Mouse (Mus musculus): ENCODE results near the gene Nid1. TPM values are rescaled to one million over a fixed set of nuclear protein-coding genes. Genes with fewer than 3 reads are reported as not detected.
"Not testable (repeated sequence)": the region's sequence is repeated elsewhere in the genome, so short reads cannot be mapped to it uniquely, and the experiment has no call there.

The Nid1 gene
- total RNA-seq (2021): 1 to 10 TPM; 5.4 to 7.7 TPM

DNA sequence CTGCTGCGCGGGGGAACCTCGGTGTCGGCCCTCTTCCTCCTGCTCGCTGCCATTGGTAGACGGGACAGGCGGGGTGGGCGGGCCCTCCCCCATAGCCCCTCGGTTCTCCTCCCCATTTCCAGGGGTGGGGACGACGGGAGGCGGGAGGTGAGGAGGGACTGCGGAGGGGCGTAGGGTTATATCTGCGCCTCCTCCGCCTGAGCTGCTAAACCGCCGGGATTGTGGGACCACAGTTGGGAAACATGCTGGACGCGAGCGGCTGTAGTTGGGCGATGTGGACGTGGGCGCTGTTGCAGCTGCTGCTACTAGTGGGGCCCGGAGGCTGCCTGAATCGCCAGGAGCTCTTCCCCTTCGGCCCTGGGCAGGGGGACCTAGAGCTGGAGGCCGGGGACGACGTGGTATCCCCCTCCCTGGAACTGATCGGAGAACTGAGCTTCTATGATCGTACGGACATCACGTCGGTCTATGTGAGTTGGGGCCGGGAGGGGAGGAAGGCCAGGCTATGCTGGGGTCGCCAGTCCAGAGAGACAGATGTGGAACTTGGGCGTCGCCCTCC is at the start of gene Nid1:
Nid1 (plus strand) TSS at position 92 of the 556 bp plus-strand sequence.
- intact Hi-C loops (cut with DNase I); DNase-seq (ENCODE audit: low spot score in 2 of 2): not testable (repeated sequence)

DNA sequence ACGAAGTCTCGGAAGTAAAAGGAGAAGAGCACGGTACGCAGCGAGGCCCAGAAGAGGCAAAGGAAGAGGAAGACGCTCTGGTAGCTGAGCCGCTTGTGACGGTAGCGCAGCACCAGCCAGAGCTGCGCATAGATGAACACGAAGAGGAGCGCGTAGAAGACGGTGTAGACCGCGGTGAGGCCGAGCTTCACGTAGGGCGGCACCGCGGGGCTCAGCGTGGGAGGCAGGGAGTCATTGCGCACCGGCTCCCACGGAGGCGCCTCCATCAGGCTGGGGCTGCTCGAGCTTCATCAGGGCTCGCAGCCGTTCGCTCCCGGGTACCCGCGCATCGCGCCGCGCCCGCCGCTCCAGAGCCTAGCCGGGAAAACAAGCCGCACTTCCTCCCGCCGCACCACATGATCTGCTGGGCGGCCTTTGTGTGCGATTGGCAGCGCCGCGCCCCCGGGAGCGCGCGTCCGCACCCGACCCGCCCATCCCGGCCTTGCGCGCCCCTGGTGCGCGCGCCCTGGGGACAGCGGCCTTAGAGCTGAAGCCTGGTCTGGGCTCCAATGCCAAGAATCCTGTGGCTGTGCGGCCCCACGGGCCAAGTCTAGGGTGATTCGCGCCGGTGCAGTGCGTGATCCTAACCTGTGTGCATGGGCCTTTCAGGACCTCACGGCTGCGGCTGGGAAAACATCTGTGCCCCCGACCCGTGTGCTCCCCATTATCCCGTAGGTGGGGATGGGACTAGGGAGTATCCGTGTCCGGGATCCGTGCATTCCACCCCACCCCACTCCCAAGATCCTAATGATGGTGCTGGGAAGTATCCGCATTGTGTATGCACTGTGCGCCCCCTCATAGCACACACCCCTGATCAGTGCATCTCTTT is 43.9 kb upstream of the Nid1 start, which contains the start of gene Gpr137b:
Gpr137b (minus strand) TSS at position 787 of the 868 bp plus-strand sequence.
- DNase-seq (ENCODE audit: low spot score in 2 of 2): peak; percentile 72 to 76
- intact Hi-C loops (cut with DNase I): not testable (repeated sequence)

DNA sequence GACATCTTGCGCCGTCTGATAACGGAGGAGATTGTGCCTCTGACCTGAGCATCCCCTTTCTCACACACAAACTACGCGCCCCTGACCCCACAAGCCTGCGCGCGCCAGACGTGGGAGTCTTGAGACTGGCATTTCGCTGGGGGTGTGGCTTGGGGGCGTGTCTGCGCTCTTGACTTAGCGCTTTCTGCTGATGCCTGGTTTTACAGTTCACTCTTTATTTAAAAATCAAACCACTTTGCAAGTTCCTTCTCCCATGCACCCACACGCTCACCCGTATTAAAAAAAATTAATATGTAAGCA is 43.3 kb upstream of the Nid1 start:
- intact Hi-C loops (cut with DNase I); DNase-seq (ENCODE audit: low spot score in 2 of 2): not testable (repeated sequence)

DNA sequence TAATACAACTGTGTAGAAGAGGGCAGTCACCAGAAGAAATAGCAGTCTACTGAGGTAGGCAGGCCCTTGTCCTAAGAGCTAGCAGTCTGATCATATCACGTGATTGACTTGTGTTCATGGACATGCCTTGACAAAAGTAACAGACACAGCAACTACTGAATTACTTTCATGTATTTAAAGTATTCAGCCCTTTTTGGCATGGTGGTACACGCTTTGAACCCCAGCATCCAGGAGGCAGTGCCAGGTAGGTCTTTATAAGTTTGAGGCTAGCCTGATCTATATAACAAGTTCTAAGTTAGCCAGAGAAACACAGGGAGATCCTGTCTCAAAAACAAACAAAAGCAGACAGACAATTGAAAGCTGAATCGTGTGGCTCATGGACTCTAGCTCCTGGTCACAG is 36.5 kb upstream of the Nid1 start:
- intact Hi-C loops (cut with DNase I); DNase-seq (ENCODE audit: low spot score in 2 of 2): not testable (repeated sequence)

DNA sequence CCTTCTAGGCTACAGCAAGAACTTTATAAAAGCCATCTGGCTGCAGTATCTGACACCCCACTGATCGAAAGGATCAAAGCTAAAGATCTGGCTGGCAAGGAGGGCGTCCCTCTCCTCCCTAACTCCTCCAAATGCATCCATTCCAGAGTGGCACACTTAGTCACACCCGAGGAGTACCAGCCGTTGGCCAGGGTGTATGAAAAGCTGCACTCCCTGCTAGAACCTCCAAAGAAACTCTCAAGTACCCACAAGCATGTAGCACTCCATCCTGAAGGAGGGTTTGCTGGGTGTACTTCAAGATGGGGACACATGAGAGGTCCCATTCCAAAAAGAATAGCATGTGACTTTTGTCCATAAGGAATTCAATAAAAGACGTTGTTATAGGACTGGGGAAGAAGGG is 34.5 kb upstream of the Nid1 start:
- intact Hi-C loops (cut with DNase I); DNase-seq (ENCODE audit: low spot score in 2 of 2): not testable (repeated sequence)

DNA sequence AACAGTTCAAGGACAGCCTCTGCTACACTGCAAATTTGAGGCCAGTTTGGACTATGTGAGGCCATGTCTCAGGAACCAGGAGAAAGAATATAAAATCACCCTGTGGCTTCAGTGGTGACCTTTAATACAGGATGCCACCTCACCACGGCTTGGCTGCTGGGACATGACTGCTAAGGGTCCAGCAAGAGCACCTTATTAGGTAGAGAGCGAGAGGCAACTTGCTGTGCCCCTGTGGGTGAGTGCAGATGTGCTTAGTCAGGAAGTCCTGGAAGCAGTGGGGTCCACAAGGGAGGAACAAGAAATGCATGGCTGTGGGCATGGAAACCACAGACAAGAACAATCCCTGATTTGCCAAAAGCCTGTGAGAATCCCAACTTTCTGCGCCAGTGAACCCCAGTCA is 34.0 kb upstream of the Nid1 start:
- intact Hi-C loops (cut with DNase I); DNase-seq (ENCODE audit: low spot score in 2 of 2): not testable (repeated sequence)

DNA sequence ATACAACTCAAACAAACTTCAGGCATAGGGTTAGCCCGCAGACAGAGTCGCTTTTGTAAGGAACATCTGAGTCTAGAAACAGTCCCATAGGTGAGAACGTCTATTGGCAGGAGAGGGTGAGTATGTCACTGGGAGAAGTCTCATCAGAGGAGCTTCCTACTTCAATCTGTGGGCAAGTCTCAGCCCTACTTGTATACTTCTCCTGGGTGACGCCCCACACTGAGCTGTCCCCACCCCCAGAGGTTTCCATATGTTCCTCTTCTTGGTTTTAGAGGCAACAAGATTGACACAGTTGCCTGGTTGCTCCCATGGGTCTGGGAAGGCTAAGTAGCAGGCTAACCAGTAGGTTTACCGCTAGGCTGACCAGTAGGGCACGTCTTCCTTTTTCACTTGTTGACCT is 33.5 kb upstream of the Nid1 start:
- DNase-seq (ENCODE audit: low spot score in 2 of 2); intact Hi-C loops (cut with DNase I): not testable (repeated sequence)

DNA sequence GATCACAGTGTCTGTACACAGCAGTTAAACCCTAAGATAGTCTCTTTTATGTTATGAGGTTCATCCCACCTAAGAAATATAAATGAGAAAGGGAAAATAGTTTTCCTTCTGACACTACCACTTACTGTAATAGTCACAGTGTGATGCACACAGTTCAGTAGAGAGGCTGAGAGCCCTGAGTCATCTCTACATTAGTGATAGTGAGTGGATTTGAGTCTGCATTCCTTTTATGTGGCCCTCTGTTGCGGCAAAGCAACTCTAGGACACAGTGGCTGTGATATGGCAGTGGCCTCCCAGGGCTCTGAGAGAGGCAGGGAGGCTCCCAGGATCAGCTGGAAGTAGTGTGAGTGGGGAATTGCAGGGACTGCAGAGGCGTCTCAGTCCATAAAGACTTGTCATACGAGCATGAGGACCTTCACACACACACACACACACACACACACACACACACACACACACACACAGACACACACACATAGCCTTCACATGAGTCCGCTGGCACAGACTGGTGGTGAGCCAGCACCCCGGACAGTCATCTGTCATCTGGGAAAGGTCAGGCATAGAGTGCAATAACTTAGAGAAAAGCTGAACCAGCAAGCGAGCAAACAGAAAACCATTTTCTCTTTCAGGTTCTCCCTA is 32.7 kb upstream of the Nid1 start:
- DNase-seq (ENCODE audit: low spot score in 2 of 2); intact Hi-C loops (cut with DNase I): not testable (repeated sequence)

DNA sequence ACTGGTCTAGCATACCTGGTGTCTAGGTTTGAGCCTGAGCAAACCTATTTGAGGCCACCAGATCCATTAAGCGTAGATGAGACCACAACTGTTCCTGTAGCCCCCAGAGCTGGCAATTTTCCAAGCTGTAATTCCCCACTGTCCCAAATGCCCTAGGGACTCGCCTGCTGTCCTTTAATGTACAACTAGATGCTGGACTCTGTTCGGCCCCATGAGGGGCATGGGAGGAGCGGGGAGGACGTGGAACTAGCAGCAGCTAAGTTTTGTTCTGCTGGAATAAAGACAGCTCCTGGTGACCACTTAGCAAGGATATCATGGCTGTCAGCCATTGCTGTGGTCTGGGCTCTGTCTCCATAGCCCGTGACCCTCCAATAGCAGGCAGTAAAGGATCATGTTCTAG is 31.8 kb upstream of the Nid1 start:
- intact Hi-C loops (cut with DNase I); DNase-seq (ENCODE audit: low spot score in 2 of 2): not testable (repeated sequence)

DNA sequence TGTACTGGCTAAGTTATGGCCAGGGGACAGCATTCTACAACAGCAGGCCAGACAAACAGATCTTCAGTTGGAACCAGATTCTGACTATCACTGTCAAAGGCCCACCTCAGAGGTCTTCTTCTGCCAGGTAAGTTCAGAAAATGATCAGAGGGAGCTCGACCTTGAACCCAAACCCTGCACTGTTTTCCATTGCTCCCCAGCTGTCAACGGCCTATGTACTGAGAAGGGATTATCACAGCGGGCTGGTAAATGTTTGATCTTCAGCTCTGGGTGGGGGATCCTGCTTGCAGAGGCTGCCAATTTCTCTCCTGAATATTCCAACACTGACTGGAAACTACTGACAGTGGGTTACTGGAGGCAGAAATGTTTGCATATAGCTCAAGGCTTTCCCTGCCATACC is 23.1 kb upstream of the Nid1 start:
- no peak for DNase-seq (ENCODE audit: low spot score in 2 of 2)
- intact Hi-C loops (cut with DNase I): loop anchor here (10.0 kb wide), 2 partner anchors 169 to 739 kb away; no protein-coding TSS in a partner anchor

DNA sequence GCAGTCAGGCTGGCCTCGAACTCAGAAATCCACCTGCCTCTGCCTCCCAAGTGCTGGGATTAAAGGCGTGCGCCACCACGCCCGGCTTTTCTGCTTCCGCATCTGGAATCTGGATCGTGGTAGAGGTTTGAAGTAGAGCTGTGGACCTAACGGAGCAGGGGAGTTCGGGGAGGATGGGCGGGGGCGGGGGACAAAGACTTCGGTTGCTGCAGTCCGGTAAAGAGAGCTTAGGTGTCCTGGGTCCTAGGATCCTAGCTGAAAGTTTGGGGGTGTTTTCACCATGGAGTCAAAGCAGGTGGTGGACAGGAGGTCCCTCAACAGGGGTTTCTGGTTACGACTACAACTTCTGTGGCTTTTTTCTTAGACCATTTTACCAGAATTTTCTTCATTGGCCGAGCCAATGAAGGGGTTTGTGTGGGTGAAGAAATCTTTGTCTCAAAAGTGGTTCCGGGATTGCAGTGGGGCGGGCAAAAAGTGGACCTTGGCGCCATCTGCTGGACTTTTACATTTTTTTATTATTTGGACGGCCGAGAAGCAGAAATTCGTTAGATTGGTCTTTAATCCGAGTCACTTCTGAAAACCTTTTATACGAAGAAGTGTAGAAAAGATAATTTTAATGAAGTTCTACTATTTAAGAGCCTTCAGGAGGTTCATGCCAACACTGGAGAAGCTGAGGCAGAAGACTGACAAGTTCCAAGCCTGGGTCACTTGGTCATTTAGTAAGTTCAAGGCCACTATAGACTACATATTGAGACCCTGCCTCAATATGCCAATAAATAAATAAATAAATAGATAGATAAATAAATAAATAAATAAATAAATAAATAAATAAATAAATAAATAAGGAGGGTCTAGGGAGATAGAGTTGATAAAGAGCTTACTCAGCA is 22.0 kb upstream of the Nid1 start:
- DNase-seq (ENCODE audit: low spot score in 2 of 2): peak; percentile 28 to 49
- intact Hi-C loops (cut with DNase I): loop anchor here (5.0 to 10.0 kb wide), 3 partner anchors 171 to 943 kb away; no protein-coding TSS in a partner anchor

DNA sequence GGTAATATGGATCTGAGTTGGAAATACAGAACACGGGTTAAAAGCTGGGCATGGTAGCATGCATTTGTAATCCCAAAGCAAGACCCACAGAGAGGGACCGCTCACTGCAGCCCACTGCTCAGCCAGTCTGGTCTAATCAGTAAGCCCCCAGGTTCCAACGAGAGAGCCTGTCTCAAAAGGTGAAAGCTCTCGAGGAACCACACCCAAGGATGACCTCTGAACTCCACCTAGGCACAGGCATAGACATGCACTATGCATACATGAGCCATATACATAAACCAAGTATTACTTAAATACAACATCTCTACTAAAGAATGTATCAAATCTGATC is 21.4 kb upstream of the Nid1 start:
- intact Hi-C loops (cut with DNase I): loop anchor here (5.0 to 10.0 kb wide), 3 partner anchors 171 to 944 kb away; no protein-coding TSS in a partner anchor

DNA sequence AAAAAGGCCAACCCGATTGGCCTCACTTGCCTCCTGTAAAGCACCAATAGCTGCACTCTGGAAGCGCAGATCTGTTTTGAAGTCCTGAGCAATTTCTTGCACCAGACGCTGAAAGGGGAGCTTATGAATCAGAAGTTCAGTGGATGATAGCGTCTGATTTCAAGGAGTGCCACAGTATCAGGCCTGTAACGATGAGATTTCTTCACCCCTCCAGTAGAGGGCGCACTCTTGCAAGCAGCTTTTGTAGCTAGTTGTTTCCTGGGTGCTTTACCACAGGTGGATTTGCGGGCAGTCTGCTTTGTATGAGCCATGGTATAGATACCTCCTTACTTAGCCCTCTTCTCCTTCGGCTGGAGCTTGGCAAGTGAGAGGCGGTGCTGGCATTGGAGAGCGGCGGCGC is 18.5 kb upstream of the Nid1 start:
- intact Hi-C loops (cut with DNase I): loop anchor here (5.0 to 10.0 kb wide), 3 partner anchors 174 to 947 kb away; no protein-coding TSS in a partner anchor
- DNase-seq (ENCODE audit: low spot score in 2 of 2): not testable (repeated sequence)

More for the DNA sequence above, 21.4 kb upstream of the Nid1 start:
- DNase-seq (ENCODE audit: low spot score in 2 of 2): not testable (repeated sequence)

DNA sequence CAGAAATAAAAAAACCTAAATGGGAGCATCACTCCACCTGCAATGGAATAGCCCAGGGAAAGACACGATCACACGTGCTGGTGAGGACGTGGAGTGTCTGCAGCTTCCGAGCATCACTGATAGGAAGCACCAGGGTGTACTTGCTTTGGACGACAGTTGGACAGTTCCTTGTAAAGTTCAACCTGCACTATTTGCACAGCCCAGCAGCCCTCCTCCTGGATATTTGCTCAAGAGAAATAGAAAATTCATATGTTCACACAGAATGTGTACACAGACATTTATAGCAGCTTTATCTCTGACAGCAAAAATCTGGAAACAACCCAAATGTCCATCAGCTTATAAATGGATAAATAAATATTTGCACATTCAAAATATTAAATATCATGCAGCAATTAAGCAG is 14.1 kb upstream of the Nid1 start:
- DNase-seq (ENCODE audit: low spot score in 2 of 2); intact Hi-C loops (cut with DNase I): not testable (repeated sequence)

DNA sequence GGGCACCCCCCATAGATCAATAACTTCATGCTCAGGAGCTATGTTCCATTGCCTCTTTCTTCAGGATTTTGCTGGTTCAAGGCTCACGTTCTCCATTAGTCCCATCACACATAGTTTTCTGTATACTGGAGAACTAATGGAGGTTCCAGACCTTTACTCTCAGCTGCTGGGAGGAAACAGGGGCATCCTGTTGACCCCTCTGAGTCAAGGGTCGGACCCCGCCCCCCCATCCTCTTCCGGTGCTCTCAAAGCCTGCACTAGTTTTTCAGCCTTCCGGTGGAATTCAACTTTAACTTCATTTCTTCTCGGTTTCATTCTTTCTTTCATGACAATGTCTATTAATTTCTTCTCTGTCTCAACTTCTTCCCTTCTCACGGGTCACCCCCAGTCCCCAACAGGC is 1.2 kb upstream of the Nid1 start:
- intact Hi-C loops (cut with DNase I); DNase-seq (ENCODE audit: low spot score in 2 of 2): not testable (repeated sequence)

DNA sequence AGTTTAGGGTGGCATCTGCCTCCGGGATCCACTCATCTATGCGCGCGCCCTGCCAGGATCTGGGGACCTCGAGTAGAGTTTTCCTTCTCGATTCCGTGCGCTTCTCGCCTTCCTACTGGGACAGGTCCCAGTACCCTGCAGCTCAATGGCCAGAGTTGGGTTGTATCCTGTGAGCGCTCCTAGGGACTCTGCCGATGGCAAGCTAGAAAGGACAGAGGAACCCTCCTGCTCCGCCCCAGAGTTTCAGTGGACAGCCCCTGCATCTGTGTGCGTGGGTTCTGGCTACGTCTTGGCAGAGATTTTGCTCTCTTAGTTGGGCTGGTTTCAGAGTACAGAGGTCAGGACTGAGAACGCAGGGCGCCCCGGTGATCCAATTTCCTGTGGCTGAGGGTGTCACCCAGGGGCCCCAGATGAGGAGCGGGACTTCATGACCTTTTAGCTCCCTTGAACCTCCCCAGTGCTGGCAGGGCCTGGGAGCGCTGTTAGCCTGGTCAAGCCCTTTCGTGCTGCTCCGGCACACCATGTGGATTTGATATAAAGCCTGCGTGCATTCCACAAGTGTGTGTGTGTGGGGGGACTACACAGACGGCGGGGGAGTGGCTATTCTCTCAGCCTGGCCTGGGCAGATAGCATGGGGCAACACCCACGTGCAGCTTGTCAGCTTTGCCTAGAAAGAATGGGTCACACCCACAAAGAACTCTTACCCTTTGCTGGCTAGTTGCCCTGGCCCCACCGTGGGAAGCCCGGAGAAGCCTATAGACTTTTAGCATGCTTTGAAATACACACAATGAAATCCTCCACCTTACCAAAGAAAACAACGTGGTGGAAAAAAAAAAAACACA is 982 bp downstream of the Nid1 start:
- intact Hi-C loops (cut with DNase I); DNase-seq (ENCODE audit: low spot score in 2 of 2): not testable (repeated sequence)

DNA sequence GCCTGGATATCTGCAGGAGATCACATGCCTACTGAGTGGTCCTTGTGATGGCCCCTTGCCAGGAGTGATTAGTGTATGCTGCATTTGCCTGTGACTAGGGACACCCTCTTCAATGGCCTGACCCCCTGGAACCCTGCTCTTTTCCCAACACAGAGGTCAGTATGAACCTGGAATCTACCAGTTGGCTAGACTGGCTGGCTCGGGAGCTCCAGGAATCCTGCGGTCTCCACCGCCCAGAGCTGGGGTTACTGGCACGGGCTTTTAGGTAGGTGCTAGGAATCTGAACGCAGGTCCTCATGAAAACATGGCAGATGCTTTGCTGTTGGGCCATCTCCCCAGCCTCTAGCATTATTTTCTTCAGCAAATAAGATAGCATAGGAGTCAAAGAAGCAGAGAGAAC is 8.2 kb downstream of the Nid1 start:
- intact Hi-C loops (cut with DNase I); DNase-seq (ENCODE audit: low spot score in 2 of 2): not testable (repeated sequence)

DNA sequence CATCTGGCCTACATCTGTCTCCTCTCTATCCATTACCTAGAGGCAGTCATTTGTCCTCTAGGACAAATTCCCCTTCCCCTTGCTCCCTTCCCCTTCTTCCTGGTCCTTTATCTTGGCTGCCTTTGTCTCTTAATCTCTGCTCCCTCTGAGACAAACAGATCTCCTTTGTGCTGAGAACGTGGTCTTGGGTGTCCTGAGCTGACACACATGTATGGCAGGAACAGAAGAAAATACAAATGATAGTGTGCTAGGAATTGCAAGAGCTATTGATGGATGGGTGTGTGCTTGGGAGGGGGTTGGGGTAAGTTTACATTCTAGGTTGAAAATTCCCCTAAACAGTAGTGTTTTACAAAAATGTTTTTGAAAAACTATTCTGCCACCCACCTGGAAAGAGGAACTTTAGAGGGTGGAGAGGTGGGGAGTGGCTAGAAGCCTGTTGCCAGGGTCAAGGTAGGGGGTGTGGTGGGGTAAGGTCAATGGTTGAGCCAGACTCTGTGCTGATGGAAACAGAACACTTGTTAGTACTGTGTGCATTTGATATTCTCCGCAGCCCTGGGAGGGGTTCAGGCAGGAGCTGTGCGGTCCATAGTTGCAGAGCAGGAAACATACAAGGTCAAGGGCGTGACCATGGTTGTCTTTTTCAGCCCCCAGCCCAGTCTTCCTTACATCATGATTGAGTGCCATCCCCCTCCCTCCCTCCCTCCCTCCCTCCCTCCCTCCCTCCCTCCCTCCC is 9.5 kb downstream of the Nid1 start:
- intact Hi-C loops (cut with DNase I); DNase-seq (ENCODE audit: low spot score in 2 of 2): not testable (repeated sequence)

Data from left cerebral cortex, postnatal 36 days (tissue).